Mouse (Mus musculus) olfactory bulb, adult 2 months (tissue): ENCODE results near the gene Ufsp1. TPM values are rescaled to one million over a fixed set of nuclear protein-coding genes. Genes with fewer than 3 reads are reported as not detected.
A peak's percentile ranks its signal among the peaks of the same experiment; 100 is the strongest.
"Not testable (repeated sequence)": the region's sequence is repeated elsewhere in the genome, so short reads cannot be mapped to it uniquely, and the experiment has no call there.

Experiments
- H3K27ac ChIP-seq: fragments of 200-500 bp; 2 replicates; pipeline ENCODE4 v1.5.1; 2012; ENCODE audit warnings: low read depth, low read length; ENCODE audit not compliant: insufficient read depth
- H3K4me1 ChIP-seq: fragments of 200-500 bp; 2 replicates; pipeline ENCODE4 v1.6.1; 2012; ENCODE audit warnings: low read length; ENCODE audit not compliant: control insufficient read depth, insufficient read depth
- H3K4me3 ChIP-seq: fragments of 200-500 bp; 2 replicates; pipeline ENCODE4 v1.5.1; 2012; ENCODE audit warnings: mild to moderate bottlenecking, low read depth, low read length, moderate library complexity; ENCODE audit not compliant: insufficient read depth
- CTCF ChIP-seq: fragments of 200-500 bp; IDR thresholded peaks from 2 replicates; pipeline ENCODE4 v1.5.1; 2012; ENCODE audit warnings: low read depth, mild to moderate bottlenecking, low read length, moderate library complexity; ENCODE audit not compliant: insufficient read depth
- POLR2A ChIP-seq: fragments of 200-500 bp; IDR thresholded peaks from 2 replicates; pipeline ENCODE4 v1.6.1; 2012; ENCODE audit warnings: mild to moderate bottlenecking, low read depth, low read length, moderate library complexity; ENCODE audit not compliant: insufficient read depth
- WGBS: fragments of 180-500 bp; shearing (Covaris S2); methylation state at CpG from one replicate; pipeline ENCODE4 v1.1.7; 2018; 5-methylcytosine and 5-hydroxymethylcytosine counted together
- polyA plus RNA-seq: library from polyadenylated mRNA; stranded (reverse); fragments of >200 nt; gene quantifications from 2 replicates; pipeline ENCODE4 v1.2.4, GENCODE M21; 2012; ENCODE audit warnings: low replicate concordance; ENCODE audit not compliant: missing spikeins, insufficient read depth, insufficient read length

The Ufsp1 gene
- polyA plus RNA-seq, result not detected in 2 replicates

GRCm38 (mm10) chr5:137293839-137294743 is at the start of gene Ufsp1:
Ufsp1 (plus strand) TSS chr5:137294629.
- peak within 1 kb of the TSS; percentile 52 for H3K4me3 ChIP-seq
- peaks cover 29% of the 10 kb centered on the region for H3K4me1 ChIP-seq
- under 1% methylated on average over 52 of the region's 52 CpGs for WGBS
- H3K27ac ChIP-seq, result peak within 1 kb of the TSS; percentile 52
- peak; percentile 67 for TF ChIP-seq POLR2A
- TF ChIP-seq CTCF, result no peak

DNA sequence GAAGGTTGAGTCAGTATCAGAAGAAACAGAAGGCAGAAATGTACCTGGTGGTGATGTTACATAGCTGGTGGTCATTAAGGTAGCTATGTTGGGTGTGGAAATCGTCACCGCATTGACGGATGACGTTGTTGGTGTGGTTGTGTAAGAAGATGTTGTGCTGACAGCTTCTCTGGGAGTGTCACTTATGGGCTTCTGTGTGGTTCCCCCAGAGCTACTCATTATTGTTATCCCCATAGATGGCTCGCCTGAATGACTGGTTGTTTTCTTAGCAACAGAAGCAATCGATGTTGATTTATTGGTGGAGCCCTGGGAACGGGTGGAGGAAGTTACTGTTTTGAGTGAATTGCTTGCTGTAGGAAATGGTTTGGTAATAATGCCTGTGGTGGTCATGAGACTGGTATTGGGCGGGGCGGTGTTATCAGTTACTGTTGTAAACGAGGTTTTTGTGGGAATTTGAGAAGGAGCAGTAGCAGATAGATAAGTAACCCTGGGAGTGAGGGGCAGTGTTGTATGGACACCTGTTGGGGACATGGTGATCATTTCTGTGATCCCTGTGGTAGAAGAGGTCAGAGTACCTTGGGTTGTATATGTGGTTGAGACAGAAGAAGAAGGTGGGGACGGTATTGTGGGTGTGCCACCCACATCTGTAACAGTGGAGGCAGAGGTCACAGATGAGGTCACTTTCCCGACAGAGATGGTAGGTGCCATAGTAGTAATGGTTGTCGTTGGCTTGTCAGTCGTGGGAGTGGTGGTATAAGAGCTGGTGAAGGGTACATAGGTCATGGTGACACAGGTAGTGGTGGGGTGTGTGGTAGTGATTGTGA is 30.3 kb upstream of the Ufsp1 start:
- TF ChIP-seq CTCF (no peak), POLR2A (no peak)
- H3K4me1 ChIP-seq, result no peaks in the 10 kb centered on the region
- no peak overlapping the region for H3K27ac ChIP-seq
- 86% methylated on average over 14 of the region's 14 CpGs for WGBS
- H3K4me3 ChIP-seq, result no peak overlapping the region

- no peaks in the 10 kb centered on the region for H3K4me1 ChIP-seq
- H3K27ac ChIP-seq, result no peak overlapping the region
- TF ChIP-seq POLR2A, result no peak
- no peak for TF ChIP-seq CTCF
- H3K4me3 ChIP-seq, result no peak overlapping the region
- 91% methylated on average over 11 of the region's 11 CpGs for WGBS
Observed at GRCm38 (mm10) chr5:137264787-137265186, 29.6 kb upstream of the Ufsp1 start.

DNA sequence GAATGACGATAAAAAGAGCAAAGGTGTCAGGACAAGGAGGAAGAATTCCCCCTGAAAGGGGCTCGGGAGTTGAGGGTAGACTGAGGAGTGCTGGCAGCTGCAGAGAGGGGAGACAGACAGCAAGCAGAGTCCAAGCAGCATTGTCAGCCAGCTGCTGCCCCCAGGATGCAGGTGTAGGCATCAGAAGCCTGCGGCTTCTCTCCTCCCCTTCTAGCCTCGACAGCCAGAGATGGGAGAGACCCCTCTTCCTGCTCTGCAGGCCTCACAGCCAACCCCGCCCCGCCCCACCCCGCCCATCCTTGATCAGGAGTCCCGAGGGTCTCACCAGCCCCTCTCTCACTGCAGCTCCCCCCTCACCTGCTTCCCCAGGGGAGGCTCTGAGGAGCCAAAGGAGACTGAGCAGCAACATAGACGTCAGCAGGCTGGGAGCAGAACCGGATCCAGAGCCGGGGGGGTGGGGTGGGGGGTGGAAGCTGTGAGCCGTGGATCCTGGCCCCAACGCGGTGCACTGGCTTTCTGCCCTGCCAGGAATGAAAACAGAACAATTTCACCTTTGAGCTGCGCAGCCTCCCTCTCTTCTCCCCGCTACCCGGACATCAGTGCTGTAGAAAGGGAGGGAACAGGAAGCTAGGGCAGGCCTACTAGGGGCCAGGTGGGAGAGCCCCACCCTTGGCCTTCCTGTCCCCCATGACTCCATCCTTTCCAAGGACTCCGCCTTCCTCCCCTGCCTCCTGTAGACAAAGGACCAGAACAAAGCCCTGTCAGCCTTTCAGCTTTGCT is 26.1 kb upstream of the Ufsp1 start:
- TF ChIP-seq CTCF, result no peak
- TF ChIP-seq POLR2A, result no peak
- H3K4me3 ChIP-seq, result no peak overlapping the region
- 27% methylated on average over 18 of the region's 18 CpGs for WGBS
- H3K27ac ChIP-seq, result no peak overlapping the region
- no peaks in the 10 kb centered on the region for H3K4me1 ChIP-seq

DNA sequence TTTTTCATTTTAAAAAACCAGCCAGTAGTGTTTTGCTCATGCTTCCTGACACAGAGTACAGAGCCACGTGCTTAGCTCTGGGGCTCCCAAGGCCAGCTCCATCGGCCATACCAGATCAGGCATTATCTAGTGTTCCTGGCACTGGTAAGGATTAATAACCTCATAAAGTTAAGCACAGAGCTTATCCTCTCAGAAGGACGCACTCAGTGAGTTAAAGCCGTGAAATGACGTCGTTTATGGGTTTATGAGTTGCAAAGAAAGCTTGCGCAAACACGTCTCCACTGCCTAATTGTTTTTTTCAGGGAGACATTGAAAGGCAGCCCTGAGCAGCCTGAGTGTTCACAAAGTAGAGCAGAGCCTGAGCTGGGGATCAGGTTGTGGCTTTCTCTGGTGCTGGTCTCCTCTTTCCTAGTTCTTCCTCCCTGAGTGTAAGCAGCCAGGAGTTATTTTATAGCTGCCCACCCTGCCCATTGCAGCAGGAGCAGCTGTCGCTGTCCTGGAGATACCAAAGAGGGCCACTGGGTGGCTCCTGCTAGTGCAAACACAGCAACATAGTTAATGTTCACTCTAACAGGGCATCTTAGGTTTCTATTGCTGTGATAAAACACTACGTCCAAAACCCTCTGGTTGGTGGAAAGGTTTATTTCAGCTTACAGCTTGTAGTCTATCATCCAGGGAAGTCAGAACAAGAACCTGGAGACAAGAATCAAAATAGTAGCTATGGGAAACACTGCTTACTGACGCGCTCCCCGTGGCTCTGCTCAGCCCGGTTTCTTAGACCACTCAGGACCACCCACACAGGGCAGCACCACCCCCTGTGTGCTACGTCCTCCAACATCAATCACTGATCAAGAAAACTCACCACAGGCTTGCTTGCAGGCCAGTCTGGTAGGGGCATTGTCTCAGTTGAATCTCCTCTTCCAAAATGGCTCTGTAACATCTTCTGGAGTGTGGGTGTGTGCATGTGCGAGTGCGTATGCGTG is 16.8 kb upstream of the Ufsp1 start:
- WGBS, result 43% methylated on average over 18 of the region's 18 CpGs
- peak; percentile 19; the same call in 1 of the 2 replicates for TF ChIP-seq CTCF
- no peak for TF ChIP-seq POLR2A
- H3K4me1 ChIP-seq, result peaks cover 2% of the 10 kb centered on the region; the same call in 1 of the 2 replicates
- no peak overlapping the region for H3K27ac ChIP-seq
- H3K4me3 ChIP-seq, result 0 out of 2 replicates have a peak overlapping the region, but pooled peaks have one; percentile 15

DNA sequence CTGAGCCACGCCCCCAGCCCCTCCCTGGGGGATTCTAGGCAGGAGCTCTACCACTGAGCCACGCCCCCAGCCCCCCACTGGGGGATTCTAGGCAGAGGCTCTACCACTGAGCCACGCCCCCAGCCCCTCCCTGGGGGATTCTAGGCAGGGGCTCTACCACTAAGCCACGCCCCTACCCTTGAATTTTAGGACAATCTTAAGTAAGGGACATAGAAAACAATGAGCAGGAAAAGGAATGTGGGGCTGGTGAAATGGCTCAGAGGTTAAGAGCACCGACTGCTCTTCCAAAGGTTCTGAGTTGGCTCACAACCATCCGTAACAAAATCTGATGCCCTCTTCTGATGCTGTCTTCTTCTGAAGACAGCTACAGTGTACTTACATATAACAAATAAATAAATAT is 10.0 kb upstream of the Ufsp1 start:
- H3K4me3 ChIP-seq, H3K27ac ChIP-seq, H3K4me1 ChIP-seq: not testable (repeated sequence)
- 76% methylated on average over 6 of the region's 6 CpGs for WGBS

DNA sequence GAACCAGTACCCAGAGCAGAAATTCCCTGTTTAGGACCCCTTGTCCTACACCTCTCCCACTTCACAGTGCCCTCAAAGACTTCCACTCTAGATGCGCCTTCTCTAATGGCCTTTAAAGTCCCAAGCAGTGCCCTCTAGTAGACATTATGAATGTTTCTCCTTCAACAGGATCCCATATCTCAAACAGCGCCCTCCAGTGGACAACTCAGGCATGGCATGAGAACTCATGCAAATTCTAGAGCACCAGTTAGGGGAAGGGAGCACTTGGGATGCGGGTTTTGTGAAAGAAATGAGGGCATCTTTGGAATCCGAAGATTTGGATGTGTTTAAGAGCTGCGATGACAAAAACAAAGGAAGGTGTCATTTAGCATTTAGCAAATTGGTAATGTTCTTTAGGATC is 9.4 kb upstream of the Ufsp1 start:
- Histone ChIP-seq H3K4me3 (no peak overlapping the region), H3K4me1 (peaks cover 11% of the 10 kb centered on the region), H3K27ac (no peak overlapping the region)
- TF ChIP-seq CTCF (no peak), POLR2A (no peak)
- 62% methylated on average over 5 of the region's 5 CpGs for WGBS

- H3K4me1 ChIP-seq, result peaks cover 20% of the 10 kb centered on the region
Observed at GRCm38 (mm10) chr5:137285986-137286385, 8.4 kb upstream of the Ufsp1 start.

More at GRCm38 (mm10) chr5:137285986-137286385, 8.4 kb upstream of the Ufsp1 start:
- H3K27ac ChIP-seq, result no peak overlapping the region
- 51% methylated on average over 7 of the region's 7 CpGs for WGBS
- TF ChIP-seq POLR2A (no peak), CTCF (no peak)
- H3K4me3 ChIP-seq, result no peak overlapping the region
